Mouse (Mus musculus) embryo, embryonic 11 days (tissue): ENCODE measurements around the gene Stx11.

Experiments
- DNase-seq: peaks from one replicate; pipeline ENCODE4 v3.0.0-alpha.2; 2015

Gene Stx11

GRCm38 (mm10) chr10:12964151-12965075 is at the start of gene Stx11:
TSS of gene Stx11 (minus strand) at chr10:12964298.
- peak; percentile 87 for DNase-seq

DNA sequence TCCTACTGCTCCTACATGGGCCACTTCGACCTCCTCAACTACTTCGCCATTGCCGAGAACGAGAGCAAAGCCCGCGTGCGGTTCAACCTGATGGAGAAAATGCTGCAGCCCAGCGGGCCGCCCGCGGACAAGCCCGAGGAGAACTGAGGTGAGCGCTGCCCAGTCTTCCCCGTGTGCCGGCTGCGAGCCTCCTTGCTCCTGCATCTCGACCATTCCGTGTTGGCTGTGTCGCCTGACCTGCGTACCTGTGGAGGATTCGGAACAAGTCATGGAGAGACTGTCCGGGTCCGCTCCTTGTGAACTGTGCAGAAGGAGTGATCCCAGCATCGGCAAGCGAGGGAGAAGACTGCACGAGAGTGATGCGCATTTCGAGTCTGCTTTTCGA is 44.6 kb upstream of the Stx11 start:
- DNase-seq, result no peak

DNA sequence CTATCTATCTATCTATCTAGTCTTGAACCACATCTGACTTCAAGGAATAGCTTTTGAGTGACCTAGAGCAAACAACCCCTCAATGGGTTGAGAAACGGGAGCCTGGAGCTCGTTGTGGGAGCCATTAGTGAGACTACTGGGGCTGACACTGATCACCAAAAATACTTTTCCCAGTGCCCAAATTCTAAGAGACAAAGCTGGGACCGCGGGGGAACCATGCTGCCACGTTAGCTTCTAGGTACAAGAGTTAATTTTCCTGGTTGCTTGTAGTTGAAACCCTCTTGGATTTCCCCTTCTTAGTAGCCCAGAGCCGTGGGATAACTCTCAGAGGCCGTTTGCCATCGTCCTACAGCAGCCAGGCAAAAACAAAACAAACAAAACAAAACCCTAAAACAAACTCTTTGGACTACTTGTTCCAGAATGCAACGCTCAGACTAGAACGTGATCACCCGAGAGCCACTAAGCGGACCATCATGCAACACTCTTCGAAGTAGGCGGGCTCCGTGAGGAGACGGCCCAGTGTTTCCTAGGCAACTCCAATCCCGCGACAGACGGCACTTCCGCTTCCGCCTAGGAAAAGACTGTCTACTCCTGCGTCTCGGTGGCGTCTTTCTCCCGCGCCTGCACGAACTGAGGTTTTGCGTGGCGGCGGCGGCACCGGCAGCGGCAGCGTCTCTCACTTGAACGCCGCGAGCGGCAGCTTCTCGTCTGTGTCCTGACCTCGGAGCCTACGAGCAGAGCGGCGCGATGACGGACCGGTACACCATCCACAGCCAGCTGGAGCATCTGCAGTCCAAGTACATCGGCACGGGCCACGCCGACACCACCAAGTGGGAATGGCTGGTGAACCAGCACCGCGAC is 44.0 kb upstream of the Stx11 start:
- DNase-seq, result peak; percentile 98

DNA sequence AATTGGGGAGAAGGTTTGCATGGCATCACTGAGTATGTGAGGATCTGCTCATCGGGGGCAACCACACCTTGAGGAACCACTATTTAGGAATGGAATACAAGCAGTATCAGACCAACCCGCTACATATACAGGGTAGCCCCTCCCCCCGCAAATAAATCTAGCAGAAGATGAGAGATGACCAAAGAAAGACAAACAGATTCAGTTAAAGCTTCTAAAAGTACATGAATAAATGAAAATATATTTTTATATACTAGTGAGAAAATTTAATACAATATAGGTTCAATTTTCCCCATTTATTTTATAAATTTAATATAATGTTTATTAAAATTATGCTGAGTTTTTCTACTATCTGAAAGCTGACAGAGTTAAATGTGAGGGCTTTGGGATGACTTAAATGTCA is 40.9 kb upstream of the Stx11 start, which contains the start of gene Sf3b5:
Gene Sf3b5, plus strand, starts transcription at position 301 of the 400 bp plus-strand sequence.
- DNase-seq, result no peak

- peak; percentile 87 for DNase-seq
Observed at GRCm38 (mm10) chr10:12996736-12997477, 32.8 kb upstream of the Stx11 start.

GRCm38 (mm10) chr10:12993411-12994039 is 29.4 kb upstream of the Stx11 start:
- DNase-seq, result no peak

DNA sequence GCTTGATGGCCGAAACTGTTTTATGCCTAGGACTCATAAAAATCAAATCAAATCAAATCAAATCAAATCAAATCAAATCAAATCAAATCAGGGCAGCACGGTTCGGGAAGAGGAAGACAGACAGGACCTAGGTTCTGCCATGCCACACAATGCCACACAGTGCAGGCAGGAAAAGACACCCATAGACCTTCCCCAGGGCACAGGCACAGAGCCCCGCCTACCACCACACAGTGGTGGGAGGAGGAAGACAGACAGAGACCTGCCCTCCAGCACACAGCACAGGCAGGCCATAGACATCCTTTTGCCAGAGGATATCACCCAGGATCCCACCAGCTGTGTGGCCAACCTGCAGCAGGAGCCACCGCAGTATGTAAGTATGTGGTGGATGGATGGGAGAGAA is 27.9 kb upstream of the Stx11 start:
- no peak for DNase-seq

GRCm38 (mm10) chr10:12986943-12987342 is 22.8 kb upstream of the Stx11 start:
- DNase-seq, result no peak

DNA sequence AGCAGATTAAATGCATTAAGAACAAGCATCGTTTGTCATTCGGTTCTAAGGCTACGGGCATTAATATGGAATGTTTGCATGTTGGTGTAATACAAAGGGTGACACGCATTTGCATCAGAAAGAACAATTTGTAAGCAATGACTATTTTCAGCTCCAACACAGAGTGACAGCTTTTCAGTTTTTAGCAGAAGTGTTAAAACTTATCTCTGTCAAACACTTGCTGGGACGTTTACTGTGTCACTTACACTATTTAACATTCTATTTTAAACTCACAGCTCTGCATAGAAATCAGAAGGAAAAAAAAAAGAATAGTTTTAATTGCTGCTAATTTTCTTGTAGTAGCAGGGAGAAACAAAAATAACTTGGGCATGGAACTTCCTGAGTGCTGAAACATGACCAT is 22.4 kb upstream of the Stx11 start:
- no peak for DNase-seq

DNA sequence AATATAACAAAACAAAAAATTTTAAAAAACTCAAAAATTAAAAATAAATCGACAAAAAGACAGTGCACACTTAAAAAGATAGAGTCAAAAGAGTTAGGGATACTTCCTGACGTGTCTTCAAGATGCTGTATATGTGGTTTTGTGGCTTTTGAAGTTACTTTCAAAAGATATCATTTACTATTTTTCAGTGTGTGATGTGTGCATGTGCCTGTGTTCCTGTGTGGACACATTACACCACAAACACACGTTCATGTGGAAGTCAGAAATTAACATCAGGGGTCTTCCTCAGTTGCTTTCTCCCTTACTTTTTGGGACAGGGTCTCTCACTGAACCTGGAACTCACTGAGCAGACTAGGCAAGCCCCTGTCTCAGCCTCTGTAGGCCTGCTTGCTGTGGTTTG is 20.9 kb upstream of the Stx11 start:
- DNase-seq, result no peak

DNA sequence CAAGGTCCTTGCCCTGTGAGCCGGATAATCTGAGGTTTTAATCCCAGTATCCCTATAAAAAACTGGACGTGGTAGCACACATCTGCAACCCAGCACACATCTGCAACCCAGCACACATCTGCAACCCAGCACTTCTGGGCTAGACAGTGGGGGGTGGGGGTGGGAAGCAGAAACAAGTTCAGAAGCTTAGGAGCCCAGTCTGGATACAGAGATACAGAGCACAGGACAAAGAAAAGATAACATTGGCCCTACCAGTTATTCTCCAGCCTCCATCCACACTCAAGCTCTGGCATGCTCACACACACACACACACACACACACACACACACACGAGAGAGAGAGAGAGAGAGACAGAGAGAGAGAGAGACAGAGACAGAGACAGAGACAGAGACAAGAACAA is 19.4 kb upstream of the Stx11 start:
- DNase-seq, result no peak

GRCm38 (mm10) chr10:12981071-12981470 is 17.0 kb upstream of the Stx11 start:
- DNase-seq, result no peak

GRCm38 (mm10) chr10:12977787-12978212 is 13.7 kb upstream of the Stx11 start:
- DNase-seq, result no peak

DNA sequence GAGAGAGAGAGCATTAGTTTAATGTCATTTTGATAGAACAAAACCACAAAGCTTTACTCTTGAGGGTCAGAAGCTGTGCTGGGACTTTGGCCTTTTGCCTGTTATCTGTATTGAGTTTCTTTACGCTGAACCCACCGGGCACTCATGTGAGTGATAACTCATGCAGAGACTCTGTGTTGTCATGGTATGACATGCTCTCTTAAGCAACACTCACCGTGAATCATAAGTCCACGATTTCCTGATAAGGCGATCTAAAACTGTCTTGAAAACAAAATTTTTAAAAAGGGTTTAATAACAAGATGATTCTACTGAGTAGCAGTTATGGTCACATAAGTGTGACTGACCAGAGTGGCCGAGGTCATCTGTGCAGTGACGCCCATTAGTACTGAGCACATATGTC is 12.5 kb upstream of the Stx11 start:
- DNase-seq, result no peak

DNA sequence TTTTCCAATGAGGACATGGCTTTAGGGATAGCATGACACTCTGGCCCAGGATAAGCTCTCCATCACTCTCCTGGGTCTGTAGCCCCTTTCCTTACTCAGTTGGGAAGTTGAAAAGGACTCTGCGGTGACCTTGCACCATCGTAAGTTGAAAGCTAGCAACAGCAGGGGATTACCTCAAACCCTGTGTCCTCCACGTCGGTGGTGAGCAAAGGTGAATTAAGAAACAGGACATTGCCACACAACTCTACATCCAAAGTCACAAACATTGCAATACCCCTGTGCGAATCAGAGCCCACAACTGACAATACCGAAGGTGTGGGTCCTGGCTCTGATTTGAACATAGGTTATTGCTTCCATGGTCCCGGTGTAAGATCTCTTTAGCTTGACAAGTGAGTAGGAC is 11.9 kb upstream of the Stx11 start:
- no peak for DNase-seq

GRCm38 (mm10) chr10:12975461-12975860 is 11.4 kb upstream of the Stx11 start:
- DNase-seq, result no peak

DNA sequence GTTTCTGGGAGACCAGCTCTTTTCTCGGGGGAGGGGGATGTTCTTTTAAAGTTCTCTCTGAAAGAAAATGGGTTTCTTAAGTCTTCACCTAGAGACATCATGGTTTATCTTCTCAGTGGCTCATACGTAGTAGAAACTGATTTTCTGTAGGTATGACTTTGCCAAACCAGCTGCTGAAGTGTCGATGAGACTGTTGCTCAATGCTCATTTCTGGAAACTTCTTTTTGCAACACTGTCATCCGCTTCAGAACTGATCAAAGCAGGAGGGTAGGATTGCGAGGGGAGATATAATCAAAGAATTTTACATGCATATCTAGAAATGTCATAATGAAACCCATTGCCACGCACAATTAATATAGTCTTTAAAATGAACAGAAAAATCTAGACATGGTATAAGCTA is 10.5 kb upstream of the Stx11 start:
- DNase-seq, result no peak

DNA sequence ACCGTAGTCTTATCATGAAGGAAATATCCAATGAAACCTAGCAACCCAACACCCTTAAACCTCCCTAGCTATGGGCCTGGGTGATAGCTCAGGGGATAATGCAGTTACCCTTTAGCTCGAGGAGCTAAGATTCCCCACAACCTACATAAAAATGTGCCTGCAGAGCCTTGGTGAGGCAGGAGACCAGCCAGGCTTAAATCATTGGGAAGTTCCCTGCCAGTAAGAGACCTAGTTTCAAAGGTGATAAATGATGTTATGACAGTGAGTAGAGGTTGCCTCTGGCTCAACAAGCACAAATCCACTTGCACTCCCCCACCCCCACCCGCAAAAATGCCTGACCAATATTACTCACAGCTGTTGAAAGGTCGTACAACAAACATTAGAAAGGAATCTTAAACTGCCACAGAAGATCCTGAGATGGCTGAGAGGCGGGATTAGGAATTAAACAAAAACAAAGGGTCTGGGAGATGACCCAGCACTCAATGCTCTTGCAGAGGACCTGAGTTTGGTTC is 1.6 kb upstream of the Stx11 start:
- no peak for DNase-seq

GRCm38 (mm10) chr10:12963362-12964147 is 543 bp downstream of the Stx11 start:
- peak; percentile 31 for DNase-seq

GRCm38 (mm10) chr10:12962238-12962637 is 1.9 kb downstream of the Stx11 start:
- no peak for DNase-seq

GRCm38 (mm10) chr10:12961546-12961945 is 2.6 kb downstream of the Stx11 start:
- no peak for DNase-seq
